Mouse (Mus musculus): ENCODE results near the gene Atp5g3.
"Not testable (repeated sequence)": the region's sequence is repeated elsewhere in the genome, so short reads cannot be mapped to it uniquely, and the experiment has no call there.

The Atp5g3 gene

GRCm38 (mm10) chr2:73911175-73911700 lies at the start of gene Atp5g3:
Gene Atp5g3, minus strand, starts transcription at chr2:73911326.
- DNase-seq (ENCODE audit: low read depth, low spot score): peak; percentile 94

DNA sequence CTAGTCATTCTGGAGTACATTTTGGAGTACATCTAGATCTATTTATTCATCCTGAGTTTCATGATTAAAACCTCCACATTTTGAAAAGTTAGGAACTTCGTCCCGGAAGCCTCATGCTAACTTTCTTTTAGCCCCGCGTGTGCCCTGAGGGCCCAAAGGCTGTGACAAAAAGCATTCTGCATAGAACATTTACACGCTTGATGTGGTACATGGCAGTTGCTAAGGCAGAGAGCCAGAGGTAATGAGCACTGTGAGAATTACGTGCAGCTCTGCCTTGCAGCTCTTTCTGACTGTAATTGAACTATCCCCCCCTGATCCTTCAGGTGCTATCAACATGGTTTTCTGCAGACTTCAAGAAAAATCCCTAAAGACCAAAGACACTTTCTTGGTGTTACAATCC lies 47.2 kb upstream of the Atp5g3 start:
- DNase-seq (ENCODE audit: low read depth, low spot score): no peak

DNA sequence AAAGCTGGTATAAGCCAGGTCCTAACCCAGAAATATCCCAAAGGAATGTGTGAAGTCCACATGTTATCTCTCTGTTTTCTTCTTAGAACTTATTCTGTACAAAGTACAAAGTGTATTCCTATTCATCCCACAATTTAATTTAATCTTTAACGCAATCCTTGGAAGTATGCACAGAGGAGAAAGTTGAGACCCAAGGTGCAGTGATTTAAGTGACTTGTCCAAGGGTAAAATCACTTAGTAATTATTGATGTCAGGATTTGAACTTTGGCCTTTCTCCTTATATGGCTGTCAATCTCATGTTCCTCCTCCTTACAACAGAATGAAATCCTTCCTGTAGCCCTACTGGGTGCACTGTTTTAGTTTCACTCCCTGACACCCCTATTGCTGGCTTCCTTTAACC lies 42.5 kb upstream of the Atp5g3 start:
- no peak for DNase-seq (ENCODE audit: low read depth, low spot score)

DNA sequence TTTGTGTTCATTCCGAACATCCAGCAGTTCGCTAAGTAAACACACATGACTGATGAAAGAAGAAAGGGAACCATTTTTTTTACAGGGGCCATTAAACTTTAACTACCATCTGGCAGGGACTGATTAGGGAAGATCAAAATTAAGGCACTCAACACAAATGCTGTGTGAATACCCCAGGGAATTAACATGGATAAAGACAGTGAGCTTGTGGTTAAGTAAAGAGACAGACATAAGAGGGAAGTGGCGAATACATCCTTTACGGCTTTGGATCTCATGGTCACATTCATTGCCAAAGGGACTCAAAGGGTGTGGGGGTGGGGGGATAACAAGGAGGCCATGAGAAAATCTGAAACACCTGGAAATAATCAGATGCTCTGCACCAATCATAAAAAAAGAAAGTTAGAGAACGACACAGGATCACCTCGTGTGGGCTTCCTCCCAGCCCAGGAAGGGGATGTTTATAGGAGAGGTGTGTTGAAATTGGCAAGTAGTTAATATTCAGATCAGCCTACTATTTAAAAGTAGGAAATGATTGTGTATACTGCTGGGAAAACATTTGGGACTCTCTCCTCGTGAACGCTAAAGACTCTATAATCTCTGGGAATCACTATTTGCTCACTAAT lies 41.6 kb upstream of the Atp5g3 start:
- DNase-seq (ENCODE audit: low read depth, low spot score): no peak

DNA sequence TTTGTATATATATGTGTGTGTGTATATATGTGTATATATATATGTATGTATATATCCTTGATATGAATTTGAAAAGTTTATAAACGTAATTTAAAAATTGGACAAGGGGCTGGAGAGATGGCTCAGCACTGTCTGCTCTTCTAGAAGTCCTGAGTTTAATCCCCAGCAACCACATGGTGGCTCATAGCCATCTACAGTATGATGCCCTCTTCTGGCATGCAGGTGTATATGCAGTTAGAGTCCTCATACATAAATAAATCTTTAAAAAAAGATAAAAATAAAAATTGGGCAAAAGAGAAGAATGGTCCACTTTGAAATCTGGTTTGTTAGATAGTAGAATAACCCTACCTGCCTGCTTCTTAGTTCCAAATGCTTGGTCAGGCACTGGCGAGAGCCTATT lies 36.2 kb upstream of the Atp5g3 start:
- DNase-seq (ENCODE audit: low read depth, low spot score): peak; percentile 48

GRCm38 (mm10) chr2:73943735-73944134 lies 32.6 kb upstream of the Atp5g3 start:
- DNase-seq (ENCODE audit: low read depth, low spot score): peak; percentile 81

GRCm38 (mm10) chr2:73942844-73943243 lies 31.7 kb upstream of the Atp5g3 start:
- no peak for DNase-seq (ENCODE audit: low read depth, low spot score)

- no peak for DNase-seq (ENCODE audit: low read depth, low spot score)
Observed at GRCm38 (mm10) chr2:73941281-73941680, 30.2 kb upstream of the Atp5g3 start.

- DNase-seq (ENCODE audit: low read depth, low spot score): no peak
Observed at GRCm38 (mm10) chr2:73940471-73940870, 29.3 kb upstream of the Atp5g3 start.

- no peak for DNase-seq (ENCODE audit: low read depth, low spot score)
Observed at GRCm38 (mm10) chr2:73938896-73939295, 27.8 kb upstream of the Atp5g3 start.

DNA sequence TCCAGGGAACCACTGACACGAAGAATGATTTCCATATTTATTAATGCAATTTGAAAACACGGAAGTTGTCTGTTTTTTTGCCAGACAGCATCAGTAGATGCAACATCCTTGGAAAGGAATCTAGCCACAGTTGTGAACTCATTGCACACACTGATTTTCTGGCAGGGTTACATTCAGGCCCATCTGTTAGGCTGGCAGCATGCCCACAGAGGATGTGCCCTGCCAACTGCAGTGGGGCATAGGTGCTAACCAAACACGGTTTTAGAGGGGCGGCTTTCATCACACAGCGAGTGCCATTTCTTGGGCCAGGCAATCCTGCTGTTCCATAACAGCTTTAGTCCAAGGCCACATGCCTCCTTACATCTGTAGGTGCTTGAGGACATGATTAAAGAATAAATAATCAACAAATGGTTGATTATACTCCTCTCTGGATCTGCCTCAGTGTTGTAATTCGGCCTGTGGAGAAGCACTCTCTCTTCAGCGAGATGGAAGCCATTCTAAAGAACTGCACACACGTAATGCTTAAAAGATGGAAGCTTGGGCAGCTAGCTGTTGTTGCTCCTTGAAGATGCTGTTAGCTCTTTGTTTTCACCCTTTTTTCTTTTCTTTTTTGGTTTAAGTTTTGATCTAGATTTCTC lies 21.7 kb upstream of the Atp5g3 start:
- DNase-seq (ENCODE audit: low read depth, low spot score): no peak

DNA sequence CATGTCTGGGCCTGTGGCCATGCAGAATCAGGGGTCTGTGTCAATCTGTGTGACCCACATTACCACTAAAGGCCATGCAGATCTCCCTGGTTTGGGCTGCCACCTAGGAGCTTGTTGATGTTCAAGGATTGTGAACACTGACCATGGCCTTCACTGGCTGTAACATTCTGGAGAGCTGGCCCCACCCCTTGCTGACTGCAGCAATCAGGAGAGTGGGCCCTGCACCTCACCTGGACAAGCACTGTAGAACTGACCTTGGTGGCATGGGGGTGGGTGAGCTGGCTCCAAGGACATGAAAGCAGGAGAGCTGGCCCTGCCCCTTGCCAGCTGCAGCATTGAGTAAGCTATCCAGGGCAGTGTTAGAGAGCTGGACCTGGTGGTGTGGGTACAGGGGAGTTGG lies 16.6 kb upstream of the Atp5g3 start:
- no peak for DNase-seq (ENCODE audit: low read depth, low spot score)

- no peak for DNase-seq (ENCODE audit: low read depth, low spot score)
Observed at GRCm38 (mm10) chr2:73925539-73925938, 14.4 kb upstream of the Atp5g3 start.

DNA sequence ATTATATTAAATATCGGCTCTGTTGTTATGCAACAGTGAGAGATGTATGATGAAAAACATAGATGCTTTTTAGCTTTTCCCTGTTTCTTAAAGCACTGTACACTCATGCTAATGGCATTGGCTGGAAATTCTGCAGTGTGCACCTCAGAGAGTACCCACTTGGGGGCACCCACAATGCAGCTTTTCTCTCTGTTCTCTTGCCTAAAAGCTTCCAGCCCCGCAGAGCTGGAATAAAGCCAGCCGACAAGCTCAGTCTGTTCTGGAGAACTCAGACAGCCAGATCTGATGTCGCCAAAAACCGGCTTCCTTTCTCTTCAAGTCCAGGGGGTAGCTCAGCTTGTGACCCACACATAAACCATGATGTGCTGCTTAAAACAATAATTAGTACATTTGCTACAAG lies 14.0 kb upstream of the Atp5g3 start:
- peak; percentile 45 for DNase-seq (ENCODE audit: low read depth, low spot score)

GRCm38 (mm10) chr2:73919642-73920041 lies 8.5 kb upstream of the Atp5g3 start:
- no peak for DNase-seq (ENCODE audit: low read depth, low spot score)

DNA sequence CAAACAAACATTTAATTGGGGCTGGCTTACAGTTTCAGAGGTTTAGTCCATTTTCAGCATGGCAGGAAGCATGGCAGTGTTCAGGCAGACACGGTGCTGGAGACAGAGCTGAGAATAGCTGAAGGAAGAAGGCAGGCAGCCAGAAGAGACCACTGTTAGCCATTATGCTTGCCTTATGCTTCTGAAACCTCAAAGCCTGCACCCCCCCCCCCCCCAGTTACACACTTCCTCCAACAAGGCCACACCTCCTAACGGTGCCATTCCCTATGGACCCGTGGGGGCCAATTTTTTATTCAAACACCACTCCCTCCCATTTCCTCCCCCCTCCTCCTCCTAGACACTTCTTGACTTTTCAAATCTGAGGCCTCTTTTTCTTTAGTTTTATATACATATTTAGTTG lies 1.1 kb upstream of the Atp5g3 start:
- no peak for DNase-seq (ENCODE audit: low read depth, low spot score)

DNA sequence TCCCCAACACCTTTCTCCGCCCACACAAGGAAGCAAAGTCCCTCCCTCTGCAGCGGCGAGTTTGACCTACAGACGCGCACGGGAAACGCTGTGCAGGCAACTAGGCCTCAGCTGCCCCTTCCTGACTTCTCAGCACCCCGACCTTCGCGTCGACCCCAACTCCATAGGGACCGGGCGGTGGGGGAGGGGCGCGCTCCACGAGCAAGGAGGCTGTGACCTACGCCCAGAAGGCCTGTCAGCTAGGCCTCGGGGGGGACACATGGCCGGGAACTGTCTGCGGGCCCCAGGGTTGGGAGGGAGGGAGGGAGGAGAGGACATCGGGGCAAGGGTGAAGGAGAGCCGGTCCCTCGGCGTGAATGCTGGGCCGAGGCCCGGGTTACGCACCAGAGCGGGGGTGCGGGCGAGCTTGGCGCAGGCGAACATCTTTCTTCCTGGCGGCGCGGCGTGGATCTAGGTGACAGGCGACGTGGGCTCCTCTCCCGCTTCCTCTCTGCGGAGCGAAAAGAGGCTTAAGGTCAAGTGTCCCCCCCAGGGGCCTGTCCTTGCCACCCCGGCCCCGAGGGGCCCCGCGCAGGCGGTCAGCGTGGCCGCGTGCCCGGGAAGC lies 453 bp downstream of the Atp5g3 start:
- peak; percentile 73 for DNase-seq (ENCODE audit: low read depth, low spot score)

DNA sequence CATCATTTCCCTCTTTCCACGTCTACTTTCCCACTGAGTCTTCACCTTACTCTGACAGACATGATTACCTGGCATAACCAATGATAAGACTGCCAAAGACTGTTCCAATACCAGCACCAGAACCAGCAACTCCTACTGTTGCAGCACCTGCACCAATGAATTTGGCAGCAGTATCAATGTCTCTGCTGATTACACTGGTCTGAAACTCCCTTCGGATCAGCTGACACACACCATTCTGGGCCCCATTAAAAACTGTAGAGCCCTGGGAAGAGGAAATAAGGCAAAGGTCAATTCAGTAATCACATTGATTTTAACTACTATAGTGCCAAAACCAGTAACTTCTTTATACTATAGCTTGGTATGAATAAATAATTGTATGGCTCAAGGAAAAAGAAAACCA lies 2.0 kb downstream of the Atp5g3 start:
- DNase-seq (ENCODE audit: low read depth, low spot score): no peak

DNA sequence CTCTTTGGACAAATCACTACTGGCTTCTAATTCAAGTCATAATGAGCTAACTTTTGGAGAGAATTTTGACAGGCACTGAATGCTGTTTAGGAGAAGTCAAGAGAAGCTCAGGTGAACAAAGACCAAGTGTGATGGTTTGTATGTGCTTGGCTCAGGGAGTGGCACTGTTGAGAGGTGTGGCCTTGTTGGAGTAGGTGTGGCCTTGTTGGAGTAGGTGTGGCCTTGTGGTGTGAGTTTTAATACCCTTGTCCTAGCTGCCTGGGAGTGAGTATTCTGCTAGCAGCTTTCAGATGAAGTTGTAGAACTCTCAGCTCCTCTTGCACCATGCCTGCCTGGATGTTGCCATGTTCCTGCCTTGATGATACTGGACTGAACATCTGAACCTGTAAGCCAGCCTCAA lies 6.4 kb downstream of the Atp5g3 start:
- DNase-seq (ENCODE audit: low read depth, low spot score): peak; percentile 79

- DNase-seq (ENCODE audit: low read depth, low spot score): peak; percentile 80
Observed at GRCm38 (mm10) chr2:73903536-73903935, 7.6 kb downstream of the Atp5g3 start.

- DNase-seq (ENCODE audit: low read depth, low spot score): not testable (repeated sequence)
Observed at GRCm38 (mm10) chr2:73902328-73902727, 8.8 kb downstream of the Atp5g3 start.

DNA sequence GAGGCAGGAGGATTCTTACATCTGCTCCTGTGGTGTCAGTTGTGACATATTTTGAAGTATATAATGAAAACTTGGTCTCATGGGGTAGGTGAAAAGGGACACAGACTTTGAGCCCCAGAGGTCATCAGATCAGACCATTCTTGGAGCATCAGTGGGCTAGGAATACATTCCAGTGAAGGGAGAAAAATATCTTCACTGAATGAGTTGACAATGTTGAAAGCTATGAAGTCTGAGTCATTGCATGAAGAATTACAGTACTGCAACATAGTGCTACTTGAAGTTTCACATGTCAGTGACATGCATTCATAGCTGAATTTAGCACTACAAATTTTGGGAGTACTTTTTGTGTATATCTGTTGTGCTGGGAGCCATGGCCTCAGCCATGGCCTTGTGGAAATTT lies 10.0 kb downstream of the Atp5g3 start:
- no peak for DNase-seq (ENCODE audit: low read depth, low spot score)

- DNase-seq (ENCODE audit: low read depth, low spot score): no peak
Observed at GRCm38 (mm10) chr2:73900364-73900763, 10.8 kb downstream of the Atp5g3 start.
